Mouse (Mus musculus) embryonic facial prominence, embryonic 10.5 days (tissue): ENCODE measurements at regions not wholly inside any gene's neighbourhood (a gene's known extent, or its start where the extent isn't known, plus 50 kb on each side); places are given as distances from the start of the nearest gene placed in this dataset.
A peak's percentile ranks its signal among the peaks of the same experiment; 100 is the strongest.
"Not testable (repeated sequence)": the region's sequence is repeated elsewhere in the genome, so short reads cannot be mapped to it uniquely, and the experiment has no call there.

Experiments
- DNase-seq: peaks from one replicate; pipeline ENCODE4 v3.0.0-alpha.2; 2017; ENCODE audit warnings: low spot score
- H3K27ac ChIP-seq: fragments of 300-500 bp; sonication (generic); replicated peaks from 2 replicates; pipeline ENCODE4 v1.5.1; 2016; ENCODE audit warnings: mild to moderate bottlenecking
- H3K27me3 ChIP-seq: fragments of 300-500 bp; sonication (generic); replicated peaks from 2 replicates; pipeline ENCODE4 v1.6.1; 2016; ENCODE audit warnings: low read depth, mild to moderate bottlenecking; ENCODE audit not compliant: poor library complexity, severe bottlenecking
- H3K36me3 ChIP-seq: fragments of 300-500 bp; sonication (generic); replicated peaks from 2 replicates; pipeline ENCODE4 v1.6.1; 2016; ENCODE audit warnings: mild to moderate bottlenecking, moderate library complexity
- H3K4me1 ChIP-seq: fragments of 300-500 bp; sonication (generic); 2 replicates; pipeline ENCODE4 v1.6.1; 2016
- H3K4me3 ChIP-seq: fragments of 300-500 bp; sonication (generic); 2 replicates; pipeline ENCODE4 v1.5.1; 2016; ENCODE audit warnings: mild to moderate bottlenecking, moderate library complexity
- H3K9me3 ChIP-seq: fragments of 300-500 bp; sonication (generic); 2 replicates; pipeline ENCODE4 v1.6.1; 2016; ENCODE audit warnings: mild to moderate bottlenecking
- WGBS: fragments of 180-500 bp; shearing (Covaris S2); methylation state at CpG from one replicate; pipeline ENCODE4 v1.1.7; 2016; 5-methylcytosine and 5-hydroxymethylcytosine counted together

- Histone ChIP-seq H3K27me3 (peaks cover 82% of the 10 kb centered on the region), H3K4me1 (no peaks in the 10 kb centered on the region), H3K4me3 (no peak overlapping the region), H3K9me3 (no peaks in the 10 kb centered on the region), H3K27ac (no peak overlapping the region), H3K36me3 (no peaks in the 10 kb centered on the region)
- 89% methylated on average over 2 of the region's 2 CpGs for WGBS
- DNase-seq = no peak
Observed at GRCm38 (mm10) chrX:104931153-104931706, 74.2 kb upstream of the Magee2 start.

DNA sequence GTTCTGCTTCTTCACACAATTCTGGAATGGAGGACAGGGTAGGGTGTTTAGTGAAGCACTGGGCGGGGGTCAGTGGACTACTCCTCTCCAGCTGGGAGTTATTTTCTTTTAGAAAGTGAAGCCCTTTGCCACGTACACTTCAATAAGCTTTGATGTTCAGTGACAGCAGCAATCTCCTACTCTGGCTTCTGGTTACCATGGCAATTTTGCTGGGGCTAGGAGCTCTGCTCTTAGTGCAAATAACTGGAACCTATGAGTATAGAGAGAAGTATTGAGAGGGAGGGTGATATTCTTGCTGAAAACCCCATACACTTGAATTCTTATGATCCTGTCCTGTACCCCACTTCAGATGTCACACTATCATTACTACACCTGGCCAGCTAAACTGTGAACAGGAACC, 94.5 kb upstream of the Magee2 start:
- peaks cover 83% of the 10 kb centered on the region for H3K27me3 ChIP-seq
- DNase-seq = no peak
- no peak overlapping the region for H3K27ac ChIP-seq
- H3K36me3 ChIP-seq = no peaks in the 10 kb centered on the region
- 46% methylated on average over 2 of the region's 2 CpGs for WGBS
- no peak overlapping the region for H3K4me3 ChIP-seq
- no peaks in the 10 kb centered on the region for H3K9me3 ChIP-seq
- no peaks in the 10 kb centered on the region for H3K4me1 ChIP-seq

DNA sequence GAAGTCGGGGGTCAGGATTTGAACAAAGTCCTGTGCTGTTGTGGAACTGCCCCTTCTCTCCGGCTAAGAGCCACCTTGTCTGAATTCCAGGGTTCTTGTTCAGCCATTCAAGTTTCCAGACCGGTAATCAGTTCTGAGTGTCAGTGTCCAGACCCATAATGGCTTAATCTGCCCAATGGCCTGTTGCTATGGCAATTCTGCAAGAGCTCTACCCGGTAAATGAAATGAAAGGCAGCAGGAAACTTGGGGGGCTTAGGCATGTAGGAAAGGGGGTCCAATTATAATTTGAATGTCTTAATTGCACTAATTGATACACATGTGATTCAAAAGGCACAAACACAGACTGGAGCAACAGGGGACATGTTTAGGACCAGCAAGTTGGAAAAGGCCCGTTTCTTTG, 95.7 kb upstream of the Magee2 start:
- not testable (repeated sequence) for H3K4me3 ChIP-seq, H3K27ac ChIP-seq, DNase-seq, H3K36me3 ChIP-seq, H3K4me1 ChIP-seq, H3K9me3 ChIP-seq
- 65% methylated on average over 4 of the region's 5 CpGs for WGBS
- H3K27me3 ChIP-seq = peaks cover 79% of the 10 kb centered on the region

GRCm38 (mm10) chrX:104953391-104953790, 96.3 kb upstream of the Magee2 start:
- not testable (repeated sequence) for H3K36me3 ChIP-seq, H3K4me1 ChIP-seq, H3K27ac ChIP-seq, H3K9me3 ChIP-seq, DNase-seq, H3K4me3 ChIP-seq
- WGBS = 68% methylated on average over 1 of the region's 3 CpGs
- peaks cover 83% of the 10 kb centered on the region for H3K27me3 ChIP-seq

DNA sequence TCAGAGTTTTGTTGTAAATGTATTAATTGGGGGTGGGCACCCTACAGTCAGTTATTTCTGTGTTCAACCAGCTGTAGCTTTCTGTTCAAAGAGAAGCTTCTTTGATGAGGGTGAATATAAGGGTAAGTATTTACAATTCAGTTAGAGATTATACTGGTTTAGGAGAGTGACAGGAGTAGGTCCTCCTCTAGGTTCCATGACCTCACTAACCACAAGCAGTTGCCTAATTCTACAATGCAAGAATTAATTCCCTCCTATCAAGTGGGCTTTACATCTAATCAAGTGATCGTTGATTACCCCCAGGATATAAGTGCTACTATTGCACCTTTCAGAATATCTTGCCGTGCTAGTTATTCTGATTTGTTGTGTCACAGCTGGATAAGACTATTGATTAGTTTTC, 101.1 kb upstream of the Pbdc1 start:
- Histone ChIP-seq H3K4me1 (no peaks in the 10 kb centered on the region), H3K4me3 (no peak overlapping the region), H3K9me3 (no peaks in the 10 kb centered on the region), H3K27ac (no peak overlapping the region), H3K27me3 (peaks cover 76% of the 10 kb centered on the region), H3K36me3 (no peaks in the 10 kb centered on the region)
- DNase-seq = no peak
- WGBS = 87% methylated on average over 2 of the region's 2 CpGs

DNA sequence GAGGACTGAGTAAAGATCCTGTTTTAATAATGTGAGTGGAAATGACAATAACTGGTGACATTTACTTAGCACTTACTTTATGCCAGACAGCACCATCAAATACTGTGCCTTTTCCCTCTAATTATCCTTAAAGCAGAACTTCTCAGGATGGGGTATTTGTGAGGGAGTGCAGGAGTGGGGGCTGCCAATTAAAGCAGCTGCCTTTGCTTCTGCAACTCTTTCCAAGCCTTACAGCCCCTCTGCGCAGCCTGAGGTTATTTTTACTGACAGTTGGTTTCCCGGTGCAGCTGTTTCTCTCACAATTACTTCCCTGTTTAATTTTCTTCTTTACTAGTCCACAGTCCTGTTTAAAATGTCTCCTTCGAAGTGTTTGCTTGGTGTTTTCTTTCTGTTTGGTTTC, 76.3 kb upstream of the Pbdc1 start:
- H3K27ac ChIP-seq = no peak overlapping the region
- H3K4me1 ChIP-seq = peaks cover 6% of the 10 kb centered on the region; the same call in 1 of the 2 replicates
- H3K9me3 ChIP-seq = no peaks in the 10 kb centered on the region
- H3K36me3 ChIP-seq = no peaks in the 10 kb centered on the region
- WGBS = 25% methylated on average over 3 of the region's 3 CpGs
- peaks cover 92% of the 10 kb centered on the region for H3K27me3 ChIP-seq
- DNase-seq = no peak
- no peak overlapping the region for H3K4me3 ChIP-seq

DNA sequence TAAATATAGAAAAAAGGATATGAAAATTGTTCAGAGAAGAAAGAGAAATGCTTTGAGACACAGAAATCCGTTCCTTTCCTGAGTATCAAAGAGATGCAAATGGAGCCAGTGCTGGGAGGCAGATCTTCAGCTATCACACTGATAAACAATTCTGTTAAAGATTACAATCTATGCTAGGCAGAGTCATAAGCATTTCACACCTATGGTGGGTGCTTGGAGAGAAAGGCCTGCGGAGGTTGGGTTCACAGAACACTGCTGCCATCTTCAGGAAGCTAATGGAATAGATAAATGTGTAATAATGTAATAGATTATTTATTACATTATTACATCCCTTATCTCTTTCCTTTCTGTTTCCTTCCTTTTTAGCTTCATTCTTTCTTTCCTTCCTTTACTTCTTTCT, 73.1 kb upstream of the Pbdc1 start:
- Histone ChIP-seq H3K4me3 (no peak overlapping the region), H3K9me3 (no peaks in the 10 kb centered on the region), H3K36me3 (no peaks in the 10 kb centered on the region), H3K27ac (no peak overlapping the region), H3K4me1 (peaks cover 6% of the 10 kb centered on the region; the same call in 1 of the 2 replicates), H3K27me3 (peaks cover 93% of the 10 kb centered on the region)
- 17% methylated on average over 2 of the region's 2 CpGs for WGBS
- DNase-seq = peak; percentile 15
